Mouse (Mus musculus) ES-Bruce4 (cell line): ENCODE measurements at regions not wholly inside any gene's neighbourhood (a gene's known extent, or its start where the extent isn't known, plus 50 kb on each side); places are given as distances from the start of the nearest gene placed in this dataset.
"Not testable (repeated sequence)": the region's sequence is repeated elsewhere in the genome, so short reads cannot be mapped to it uniquely, and the experiment has no call there.

Source experiments
- H3K27ac ChIP-seq: 2 replicates; pipeline ENCODE4 v1.5.1; 2012; ENCODE audit warnings: low read length, inconsistent platforms; ENCODE audit not compliant: insufficient read depth
- H3K27me3 ChIP-seq: 2 replicates; pipeline ENCODE4 v1.6.1; 2012; ENCODE audit warnings: mild to moderate bottlenecking, low read length, inconsistent platforms; ENCODE audit not compliant: control insufficient read depth, poor library complexity, insufficient read depth, severe bottlenecking
- H3K36me3 ChIP-seq: 2 replicates; pipeline ENCODE4 v1.6.1; 2012; ENCODE audit warnings: inconsistent platforms, mild to moderate bottlenecking, low read length, moderate library complexity; ENCODE audit not compliant: control insufficient read depth, poor library complexity, insufficient read depth, severe bottlenecking
- H3K4me1 ChIP-seq: one replicate; pipeline ENCODE4 v1.8.1; 2011; ENCODE audit warnings: low read length; ENCODE audit not compliant: control insufficient read depth, insufficient read depth
- H3K4me3 ChIP-seq: 2 replicates; pipeline ENCODE4 v1.5.1; 2011; ENCODE audit warnings: low read depth, mild to moderate bottlenecking, low read length
- H3K9ac ChIP-seq: 2 replicates; pipeline ENCODE4 v1.6.1; 2012; ENCODE audit warnings: low read depth, mild to moderate bottlenecking, inconsistent platforms; ENCODE audit not compliant: poor library complexity, severe bottlenecking
- H3K9me3 ChIP-seq: replicated peaks from 2 replicates; pipeline ENCODE4 v1.6.1; 2012; ENCODE audit warnings: mild to moderate bottlenecking, low read length, inconsistent platforms; ENCODE audit not compliant: control insufficient read depth, poor library complexity, insufficient read depth, severe bottlenecking
- CTCF ChIP-seq: IDR thresholded peaks from one replicate; pipeline ENCODE4 v1.8.1; 2011; ENCODE audit warnings: low read depth, low read length
- EP300 ChIP-seq: IDR thresholded peaks from 2 replicates; pipeline ENCODE4 v1.6.1; 2011; ENCODE audit warnings: low read depth, low read length; ENCODE audit not compliant: insufficient read depth
- POLR2A ChIP-seq: IDR thresholded peaks from one replicate; pipeline ENCODE4 v1.8.1; 2011; ENCODE audit warnings: low read length; ENCODE audit not compliant: insufficient read depth

DNA sequence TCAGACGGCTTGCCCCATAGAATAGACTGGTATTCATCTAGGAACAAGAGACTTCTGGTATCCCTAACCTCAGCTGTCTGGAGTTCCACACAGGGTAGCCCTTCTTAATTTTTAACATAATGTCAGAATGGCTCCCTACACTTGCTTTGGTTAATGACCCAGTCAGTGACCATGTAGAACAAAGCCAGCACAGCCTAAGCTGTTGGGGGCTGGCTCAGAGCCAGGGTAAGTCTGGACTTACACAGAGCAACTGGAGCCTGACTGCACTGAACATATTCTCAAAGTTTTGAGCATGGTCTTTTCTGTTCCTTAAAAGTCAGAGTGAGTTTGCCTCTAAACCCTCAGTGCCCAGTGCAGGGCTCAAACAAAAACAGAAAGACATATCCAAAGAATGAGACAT lies 123.4 kb downstream of the Gm6685 start:
- H3K36me3 ChIP-seq, result no peaks in the 10 kb centered on the region
- H3K27ac ChIP-seq, result no peak overlapping the region
- no peak overlapping the region for H3K9ac ChIP-seq
- TF ChIP-seq EP300 (no peak), CTCF (no peak), POLR2A (no peak)
- H3K27me3 ChIP-seq, result no peaks in the 10 kb centered on the region
- H3K4me1 ChIP-seq, result no peaks in the 10 kb centered on the region
- H3K4me3 ChIP-seq, result no peak overlapping the region
- no peaks in the 10 kb centered on the region; the same call in 1 of the 2 replicates for H3K9me3 ChIP-seq

DNA sequence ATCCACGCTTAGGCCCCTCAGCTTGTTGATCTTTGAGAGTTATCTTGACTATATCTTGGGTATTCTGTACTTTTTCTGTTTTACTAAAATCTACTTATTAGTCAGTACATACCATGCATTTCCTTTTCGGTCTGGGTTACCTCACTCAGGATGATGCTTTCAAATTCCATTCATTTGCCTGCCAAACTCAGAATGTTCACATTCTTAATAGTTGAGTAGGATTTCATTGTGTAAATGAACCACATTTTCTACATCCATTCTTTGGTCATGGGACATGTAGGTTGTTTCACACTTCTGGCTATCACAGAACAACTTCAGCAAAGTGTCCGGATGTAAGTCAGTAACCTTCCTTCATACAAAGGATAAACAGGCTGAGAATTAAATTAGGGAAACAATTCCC lies 126.1 kb downstream of the Gm6685 start:
- Histone ChIP-seq H3K27me3 (no peaks in the 10 kb centered on the region), H3K9me3 (no peaks in the 10 kb centered on the region; the same call in 1 of the 2 replicates), H3K27ac (no peak overlapping the region), H3K4me1 (no peaks in the 10 kb centered on the region), H3K4me3 (no peak overlapping the region), H3K9ac (no peak overlapping the region), H3K36me3 (no peaks in the 10 kb centered on the region)
- no peak for TF ChIP-seq POLR2A
- TF ChIP-seq EP300, result no peak
- no peak for TF ChIP-seq CTCF

DNA sequence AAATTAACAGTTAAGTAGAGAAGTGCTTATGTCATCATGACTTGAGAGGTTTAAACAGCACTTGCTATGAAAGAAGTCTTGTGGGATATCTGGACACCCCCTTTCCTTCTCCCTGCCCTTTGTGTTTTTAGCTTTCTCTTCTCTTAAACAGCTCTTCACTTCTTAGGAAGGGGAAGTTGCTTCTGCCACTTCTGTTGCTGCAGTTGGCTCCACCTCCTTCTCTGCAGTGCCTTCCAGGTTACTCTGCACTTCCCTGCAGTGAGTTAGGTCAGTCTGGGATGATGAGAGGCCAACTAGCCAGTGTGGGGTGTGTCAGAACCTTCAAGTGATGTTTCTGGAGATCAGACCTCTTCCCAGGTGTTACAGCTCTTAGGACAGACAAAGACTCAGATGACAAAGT lies 137.5 kb downstream of the Gm6685 start:
- no peak overlapping the region for H3K4me3 ChIP-seq
- no peak for TF ChIP-seq POLR2A
- TF ChIP-seq EP300, result no peak
- no peak for TF ChIP-seq CTCF
- H3K9ac ChIP-seq, result no peak overlapping the region
- no peaks in the 10 kb centered on the region for H3K4me1 ChIP-seq
- no peaks in the 10 kb centered on the region for H3K36me3 ChIP-seq
- H3K27me3 ChIP-seq, result no peaks in the 10 kb centered on the region
- no peak overlapping the region for H3K27ac ChIP-seq
- peaks cover 5% of the 10 kb centered on the region; the same call in 1 of the 2 replicates for H3K9me3 ChIP-seq

GRCm38 (mm10) chr11:28188119-28188518 lies 151.5 kb downstream of the Gm6685 start:
- Histone ChIP-seq H3K4me3 (no peak overlapping the region), H3K27ac (peak overlapping the region; percentile 92; the same call in 1 of the 2 replicates), H3K4me1 (no peaks in the 10 kb centered on the region), H3K9me3 (peaks cover 50% of the 10 kb centered on the region), H3K9ac (no peak overlapping the region), H3K36me3 (no peaks in the 10 kb centered on the region; the same call in 1 of the 2 replicates), H3K27me3 (no peaks in the 10 kb centered on the region)
- TF ChIP-seq EP300 (no peak), CTCF (no peak), POLR2A (no peak)

DNA sequence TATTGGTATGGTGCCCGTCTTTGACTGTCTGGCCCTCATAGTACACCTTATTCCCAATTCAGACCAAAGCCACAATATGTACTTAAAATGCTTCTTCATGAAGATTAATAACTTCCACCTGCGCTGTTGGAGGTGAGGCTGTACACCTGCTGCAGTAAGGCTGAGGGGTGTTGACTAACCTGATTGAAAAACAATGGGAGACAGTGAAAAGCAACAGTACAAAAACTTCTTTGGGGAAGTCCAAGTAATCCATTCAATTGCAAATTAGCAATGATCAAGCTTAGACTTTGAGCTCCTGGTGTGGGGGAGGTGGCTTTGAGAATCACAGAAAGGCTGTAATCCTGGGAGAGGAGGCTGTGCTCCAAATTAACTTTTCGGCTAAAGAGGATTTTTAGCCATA lies 152.2 kb downstream of the Gm6685 start:
- not testable (repeated sequence) for H3K27me3 ChIP-seq, H3K36me3 ChIP-seq, H3K4me1 ChIP-seq, H3K9ac ChIP-seq, H3K4me3 ChIP-seq
- H3K9me3 ChIP-seq, result peaks cover 51% of the 10 kb centered on the region
- peak overlapping the region; percentile 92 for H3K27ac ChIP-seq

DNA sequence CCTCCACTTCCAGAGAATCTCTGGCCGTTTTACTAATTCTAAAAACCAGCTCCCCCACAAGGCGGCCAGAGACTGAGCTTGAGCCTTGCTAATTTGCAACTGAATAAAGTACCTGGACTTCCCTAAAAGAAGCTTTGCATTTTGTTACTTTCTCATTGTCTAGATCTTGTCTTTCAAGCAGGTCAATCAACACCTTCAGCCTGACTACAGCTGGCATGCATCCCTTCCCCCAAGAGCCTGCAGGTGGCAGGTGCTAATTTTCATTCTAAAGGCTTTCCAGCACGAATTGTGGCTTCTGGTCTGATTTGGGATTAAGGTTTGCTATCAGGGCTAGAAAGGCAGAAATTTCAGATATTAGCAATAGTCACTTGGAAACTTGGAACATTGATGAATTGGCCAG lies 168.4 kb downstream of the Gm6685 start:
- H3K9me3 ChIP-seq, result peaks cover 29% of the 10 kb centered on the region
- H3K36me3 ChIP-seq, result no peaks in the 10 kb centered on the region
- H3K27ac ChIP-seq, result 0 out of 2 replicates have a peak overlapping the region, but pooled peaks have one; percentile 36
- H3K4me1 ChIP-seq, result no peaks in the 10 kb centered on the region
- H3K9ac ChIP-seq, result no peak overlapping the region
- TF ChIP-seq POLR2A (no peak), EP300 (peak; percentile 96)
- no peaks in the 10 kb centered on the region for H3K27me3 ChIP-seq
- no peak overlapping the region for H3K4me3 ChIP-seq

GRCm38 (mm10) chr11:28152456-28152855 lies 187.2 kb downstream of the Gm6685 start:
- Histone ChIP-seq H3K36me3 (no peaks in the 10 kb centered on the region), H3K27ac (no peak overlapping the region), H3K27me3 (no peaks in the 10 kb centered on the region), H3K4me1 (no peaks in the 10 kb centered on the region), H3K9ac (no peak overlapping the region), H3K4me3 (no peak overlapping the region), H3K9me3 (no peaks in the 10 kb centered on the region)
- TF ChIP-seq EP300 (no peak), POLR2A (no peak), CTCF (no peak)
